16 mouse cellular contexts compared by ENCODE assay signal in genomic region chrX:48389380-48389779, GRCm38 (mm10). TPM values are rescaled to one million over a fixed set of nuclear protein-coding genes. Genes with fewer than 3 reads are reported as not detected.
A peak's percentile ranks its signal among the peaks of the same experiment; 100 is the strongest.
DNase-seq lines count a peak whose midpoint lies in the region; TF ChIP-seq lines count a peak whose summit lies in the region.
"Had no signal": no experiment of that assay in that cellular context is flagged by ENCODE, and none has a peak within 500 bp of the region (broad histone marks: within the 10 kb centered on the region; RNA-seq: fewer than 3 reads in every experiment).

No protein-coding gene starts in this region.

- H3K9ac ChIP-seq in MEL (ENCODE audit: control insufficient read depth, low read depth, low read length, poor library complexity, severe bottlenecking): no peak overlapping the region

- H3K36me3 ChIP-seq in MEL (ENCODE audit: control insufficient read depth in 1 of 2, insufficient read depth in 2 of 2, low read length in 2 of 2): peaks cover 0 to 7% of the 10 kb centered on the region in 2 experiments; a peak in 2 of 4 replicates

- no peak overlapping the region for H3K4me3 ChIP-seq in MEL (ENCODE audit: control insufficient read depth in 1 of 2, insufficient read depth in 1 of 2, low read depth in 2 of 2, low read length in 2 of 2)

- no peak for TF ChIP-seq POLR2A in MEL (IDR thresholded peaks at IDR 0.05; ENCODE audit: control insufficient read depth in 1 of 2, insufficient read depth in 1 of 2, low read depth in 1 of 2, low read length in 2 of 2, poor library complexity in 1 of 2)

- no peaks in the 10 kb centered on the region for H3K27me3 ChIP-seq in MEL (ENCODE audit: control insufficient read depth in 1 of 2, insufficient read depth in 2 of 2, low read length in 2 of 2)
- H3K27me3 ChIP-seq: CH12.LX had no signal

- TF ChIP-seq RAD21 in MEL (IDR thresholded peaks at IDR 0.05; ENCODE audit: low read depth, low read length): no peak

- no peak for TF ChIP-seq CTCF in MEL (IDR thresholded peaks at IDR 0.05 in 2 of 3, conservative IDR thresholded peaks at IDR 0.05 in 1 of 3; ENCODE audit: control insufficient read depth in 1 of 3, insufficient read depth in 1 of 3, low read depth in 2 of 3, low read length in 3 of 3, poor library complexity in 1 of 3, severe bottlenecking in 1 of 3)

- no peaks in the 10 kb centered on the region for H3K9me3 ChIP-seq in MEL (replicated peaks; ENCODE audit: insufficient read depth, low read length)
- H3K9me3 ChIP-seq: G1E had no signal

- H3K27ac ChIP-seq in MEL (ENCODE audit: control insufficient read depth, low read depth, low read length): no peak overlapping the region

- TF ChIP-seq EP300 in MEL (IDR thresholded peaks at IDR 0.05; ENCODE audit: low read depth in 1 of 2, low read length in 2 of 2): no peak

- DNase-seq in MEL (ENCODE audit: low read depth, low spot score): peak; percentile 37
- no peak for DNase-seq in lung, postnatal 14 days
- DNase-seq: adrenal gland, adult 2 months; adrenal gland, adult 8-10 months; adrenal gland, postnatal 10 days; adrenal gland, postnatal 14 days; adrenal gland, postnatal 25 days; adrenal gland, postnatal 36 days; B cell, adult 2 months; cerebellum, adult 11 months; cerebellum, adult 11-12 months; cerebellum, adult 18-20 months; cerebellum, adult 2 months; cerebellum, adult 8-10 months had no signal

- no peaks in the 10 kb centered on the region for H3K79me2 ChIP-seq in MEL (ENCODE audit: control insufficient read depth, insufficient read depth, low read length, poor library complexity)

- peaks cover 0 to 3% of the 10 kb centered on the region in 2 experiments; a peak in 1 of 4 replicates for H3K4me1 ChIP-seq in MEL (ENCODE audit: control insufficient read depth in 1 of 2, insufficient read depth in 2 of 2, low read length in 2 of 2)

TF ChIP-seq in MEL, 35 proteins besides CTCF, POLR2A, EP300 and RAD21:
- TF ChIP-seq E2F4 (IDR thresholded peaks at IDR 0.05; ENCODE audit: borderline replicate concordance, low read depth, low read length) (no peak), GATA1 (IDR thresholded peaks at IDR 0.05; ENCODE audit: low read depth, low read length) (0 out of 2 replicates have a peak, but pooled peaks have one; percentile 16), MAX (IDR thresholded peaks at IDR 0.05; ENCODE audit: low read length) (peak; percentile 69; the same call in 1 of the 2 replicates), HCFC1 (IDR thresholded peaks at IDR 0.05; ENCODE audit: low read depth, low read length) (no peak), MYC (IDR thresholded peaks at IDR 0.05; ENCODE audit: low read depth, low read length) (peak; percentile 61; the same call in 1 of the 2 replicates), ZMIZ1 (IDR thresholded peaks at IDR 0.05; ENCODE audit: low read depth, low read length) (no peak), KAT2A (conservative IDR thresholded peaks at IDR 0.05; ENCODE audit: low read depth, low read length) (no peak), USF1 (IDR thresholded peaks at IDR 0.05; ENCODE audit: low read depth, low read length) (peak; percentile 55; the same call in 1 of the 2 replicates), MAFK (IDR thresholded peaks at IDR 0.05; ENCODE audit: borderline replicate concordance, low read depth, low read length) (no peak)

RNA-seq across cellular contexts. Expression of gene Bcorl1, which starts 48.2 kb away (rescaled TPM):
- total RNA-seq in MEL (2012; rRNA removed): 3.0 and 3.6 TPM in 2 replicates
- polyA plus RNA-seq in MEL (2012; ENCODE audit: insufficient read depth in 1 of 2, insufficient read length in 2 of 2, low read depth in 1 of 2, low replicate concordance in 2 of 2, missing spikeins in 1 of 2): 10 to 100 TPM in 1 of 2 experiments, not detected in 1; 12.9 TPM
